Mouse (Mus musculus) CH12.LX (cell line): Measurements from ENCODE around the gene Zfp819.

ENCODE experiments used
- CTCF ChIP-seq, 2 experiments: IDR thresholded peaks in 1 of 2; conservative IDR thresholded peaks in 1 of 2; 2 replicates each; pipeline ENCODE4 v1.5.1; 2011 to 2012; ENCODE audit warnings: low read depth in 2 of 2, low read length in 2 of 2, improper control_type of control experiment in 1 of 2, inconsistent platforms in 1 of 2, mild to moderate bottlenecking in 1 of 2, moderate library complexity in 1 of 2
- EP300 ChIP-seq: IDR thresholded peaks from 2 replicates; pipeline ENCODE4 v1.6.1; 2011; ENCODE audit warnings: low read length, improper control_type of control experiment
- JUND ChIP-seq: conservative IDR thresholded peaks from 2 replicates; pipeline ENCODE4 v1.6.1; 2011; ENCODE audit warnings: low read depth, low read length, improper control_type of control experiment
- KAT2A ChIP-seq: IDR thresholded peaks from 2 replicates; pipeline ENCODE4 v1.6.1; 2012; ENCODE audit warnings: low read length, improper control_type of control experiment, inconsistent platforms; ENCODE audit not compliant: insufficient replicate concordance
- POLR2AphosphoS2 ChIP-seq: IDR thresholded peaks from 2 replicates; pipeline ENCODE4 v1.6.1; 2011; ENCODE audit warnings: low read depth, low read length, improper control_type of control experiment
- TBP ChIP-seq: conservative IDR thresholded peaks from 2 replicates; pipeline ENCODE4 v1.6.1; 2011; ENCODE audit warnings: low read depth, low read length, improper control_type of control experiment
- USF1 ChIP-seq: IDR thresholded peaks from 2 replicates; pipeline ENCODE4 v1.6.1; 2014; ENCODE audit warnings: low read depth, mild to moderate bottlenecking, inconsistent platforms, low read length, improper control_type of control experiment
- USF2 ChIP-seq: conservative IDR thresholded peaks from 2 replicates; pipeline ENCODE4 v1.6.1; 2011; ENCODE audit warnings: low read depth, low read length, improper control_type of control experiment

- TF ChIP-seq TBP: 0 out of 2 replicates have a peak, but pooled peaks have one; percentile 26
- TF ChIP-seq EP300: peak; percentile 25; the same call in 1 of the 2 replicates
- TF ChIP-seq CTCF (conservative IDR thresholded peaks at IDR 0.05 in 1 of 2, IDR thresholded peaks at IDR 0.05 in 1 of 2; ENCODE audit: low read depth in 2 of 2, low read length in 2 of 2): no peak
- no peak for TF ChIP-seq KAT2A
- TF ChIP-seq USF2: no peak
- TF ChIP-seq USF1: no peak
- no peak for TF ChIP-seq JUND
- no peak for TF ChIP-seq POLR2AphosphoS2
Measured at GRCm38 (mm10) chr7:43562006-43562633, 44.8 kb upstream of the Zfp819 start, which contains the start of gene Zfp658.
